Mouse (Mus musculus) forebrain, embryonic 11.5 days (tissue): ENCODE results near the gene Peli2. TPM values are rescaled to one million over a fixed set of nuclear protein-coding genes. Genes with fewer than 3 reads are reported as not detected.

ENCODE experiments used
- ATAC-seq: fragments of 200-750 bp; cut with Nextera tagmentation; replicated peaks from 2 replicates; pipeline ENCODE4 v1.8.0; 2017; ENCODE audit warnings: moderate TSS enrichment; ENCODE audit not compliant: low FRiP score
- DNase-seq: peaks from one replicate; pipeline ENCODE4 v3.0.0-alpha.2; 2017; ENCODE audit warnings: low spot score
- H3K27ac ChIP-seq: fragments of 300-500 bp; sonication (generic); 2 replicates; pipeline ENCODE4 v1.5.1; 2014; ENCODE audit warnings: low read depth, low read length
- H3K27me3 ChIP-seq: fragments of 300-500 bp; sonication (generic); 2 replicates; pipeline ENCODE4 v1.6.1; 2014; ENCODE audit warnings: mild to moderate bottlenecking, low read length, mixed read lengths; ENCODE audit not compliant: control insufficient read depth, insufficient read depth
- H3K36me3 ChIP-seq: fragments of 300-500 bp; sonication (generic); 2 replicates; pipeline ENCODE4 v1.6.1; 2014; ENCODE audit warnings: mild to moderate bottlenecking, low read length, moderate library complexity, mixed read lengths; ENCODE audit not compliant: control insufficient read depth, insufficient read depth
- H3K4me1 ChIP-seq: fragments of 300-500 bp; sonication (generic); replicated peaks from 2 replicates; pipeline ENCODE4 v1.6.1; 2014; ENCODE audit warnings: low read length, mixed read lengths; ENCODE audit not compliant: control insufficient read depth, insufficient read depth
- H3K4me2 ChIP-seq: fragments of 300-500 bp; sonication (generic); 2 replicates; pipeline ENCODE4 v1.6.1; 2014; ENCODE audit warnings: low read depth, mild to moderate bottlenecking, low read length, moderate library complexity, mixed read lengths; ENCODE audit not compliant: severe bottlenecking
- H3K4me3 ChIP-seq: fragments of 300-500 bp; sonication (generic); 2 replicates; pipeline ENCODE4 v1.5.1; 2014; ENCODE audit warnings: low read depth, low read length
- H3K9ac ChIP-seq: fragments of 300-500 bp; sonication (generic); 2 replicates; pipeline ENCODE4 v1.6.1; 2014; ENCODE audit warnings: low read length
- H3K9me3 ChIP-seq: fragments of 300-500 bp; sonication (generic); 2 replicates; pipeline ENCODE4 v1.6.1; 2016; ENCODE audit warnings: low read length, mixed read lengths; ENCODE audit not compliant: control insufficient read depth
- WGBS: fragments of 180-500 bp; shearing (Covaris S2); extraction: QIAGEN DNeasy Blood & Tissue Kit; methylation state at CpG from one replicate; pipeline ENCODE4 v1.1.7; 2014; 5-methylcytosine and 5-hydroxymethylcytosine counted together
- polyA plus RNA-seq: library from polyadenylated mRNA; unstranded; fragments of >200 nt; fragmentation: Nextera tagmentation; extraction: Ambion mirVana; gene quantifications from 2 replicates; pipeline ENCODE4 v1.2.1, GENCODE M21; 2014

Peli2 gene
- polyA plus RNA-seq, 1 experiment from 2014 or later: 8.6 TPM

GRCm38 (mm10) chr14:48151554-48151953 lies 30.9 kb downstream of the Peli2 start:
- no peaks in the 10 kb centered on the region for H3K9me3 ChIP-seq
- H3K4me2 ChIP-seq: no peak overlapping the region
- WGBS: 82% methylated on average over 2 of the region's 2 CpGs
- H3K9ac ChIP-seq: no peak overlapping the region
- H3K4me1 ChIP-seq: no peaks in the 10 kb centered on the region
- no peaks in the 10 kb centered on the region for H3K36me3 ChIP-seq
- no peaks in the 10 kb centered on the region for H3K27me3 ChIP-seq
- no peak for DNase-seq
- H3K27ac ChIP-seq: no peak overlapping the region
- no peak overlapping the region for H3K4me3 ChIP-seq
- no peak for ATAC-seq

- Histone ChIP-seq H3K9me3 (no peaks in the 10 kb centered on the region), H3K27me3 (no peaks in the 10 kb centered on the region), H3K36me3 (no peaks in the 10 kb centered on the region), H3K4me2 (no peak overlapping the region), H3K9ac (no peak overlapping the region), H3K4me3 (no peak overlapping the region), H3K27ac (no peak overlapping the region), H3K4me1 (no peaks in the 10 kb centered on the region)
- ATAC-seq: no peak
- no peak for DNase-seq
- 82% methylated on average over 2 of the region's 2 CpGs for WGBS
Observed at GRCm38 (mm10) chr14:48153064-48153463, 32.4 kb downstream of the Peli2 start.

- 85% methylated on average over 5 of the region's 5 CpGs for whole genome bisulfite sequencing
- Histone ChIP-seq H3K36me3 (no peaks in the 10 kb centered on the region), H3K4me3 (no peak overlapping the region), H3K4me1 (no peaks in the 10 kb centered on the region), H3K4me2 (no peak overlapping the region), H3K9me3 (no peaks in the 10 kb centered on the region), H3K9ac (no peak overlapping the region), H3K27me3 (no peaks in the 10 kb centered on the region), H3K27ac (no peak overlapping the region)
- DNase-seq: no peak
- no peak for ATAC-seq
Observed at GRCm38 (mm10) chr14:48153865-48154511, 33.4 kb downstream of the Peli2 start.

GRCm38 (mm10) chr14:48154641-48155040 lies 34.0 kb downstream of the Peli2 start:
- H3K27me3 ChIP-seq: no peaks in the 10 kb centered on the region
- no peak overlapping the region for H3K27ac ChIP-seq
- no peak overlapping the region for H3K4me2 ChIP-seq
- no peaks in the 10 kb centered on the region for H3K4me1 ChIP-seq
- DNase-seq: no peak
- WGBS: 89% methylated on average over 8 of the region's 8 CpGs
- no peaks in the 10 kb centered on the region for H3K9me3 ChIP-seq
- no peak overlapping the region for H3K9ac ChIP-seq
- no peak overlapping the region for H3K4me3 ChIP-seq
- H3K36me3 ChIP-seq: no peaks in the 10 kb centered on the region
- no peak for ATAC-seq

- H3K27ac ChIP-seq: no peak overlapping the region
- H3K9me3 ChIP-seq: no peaks in the 10 kb centered on the region
- ATAC-seq: no peak
- no peak overlapping the region for H3K9ac ChIP-seq
- H3K27me3 ChIP-seq: no peaks in the 10 kb centered on the region
- no peak for DNase-seq
- WGBS: 81% methylated on average over 13 of the region's 13 CpGs
- H3K4me3 ChIP-seq: no peak overlapping the region
- H3K4me2 ChIP-seq: no peak overlapping the region
- no peaks in the 10 kb centered on the region for H3K36me3 ChIP-seq
- H3K4me1 ChIP-seq: no peaks in the 10 kb centered on the region
Observed at GRCm38 (mm10) chr14:48155153-48155552, 34.5 kb downstream of the Peli2 start.

- 85% methylated on average over 3 of the region's 3 CpGs for WGBS
- no peak overlapping the region for H3K27ac ChIP-seq
- DNase-seq: no peak
Observed at GRCm38 (mm10) chr14:48157085-48157484, 36.5 kb downstream of the Peli2 start.

GRCm38 (mm10) chr14:48157835-48158234 lies 37.2 kb downstream of the Peli2 start:
- WGBS: 89% methylated on average over 8 of the region's 8 CpGs
- Histone ChIP-seq H3K9me3 (no peaks in the 10 kb centered on the region), H3K4me1 (no peaks in the 10 kb centered on the region), H3K4me2 (no peak overlapping the region), H3K27ac (no peak overlapping the region), H3K4me3 (no peak overlapping the region), H3K27me3 (no peaks in the 10 kb centered on the region), H3K9ac (no peak overlapping the region), H3K36me3 (no peaks in the 10 kb centered on the region; the same call in 1 of the 2 replicates)
- DNase-seq (no peak), ATAC-seq (no peak)

More at GRCm38 (mm10) chr14:48157085-48157484, 36.5 kb downstream of the Peli2 start:
- Histone ChIP-seq H3K9ac (no peak overlapping the region), H3K9me3 (no peaks in the 10 kb centered on the region), H3K4me1 (no peaks in the 10 kb centered on the region), H3K4me2 (no peak overlapping the region), H3K4me3 (no peak overlapping the region), H3K36me3 (no peaks in the 10 kb centered on the region; the same call in 1 of the 2 replicates), H3K27me3 (no peaks in the 10 kb centered on the region)
- ATAC-seq: no peak

GRCm38 (mm10) chr14:48159401-48159800 lies 38.8 kb downstream of the Peli2 start:
- Histone ChIP-seq H3K9ac (no peak overlapping the region), H3K9me3 (no peaks in the 10 kb centered on the region), H3K27ac (no peak overlapping the region), H3K27me3 (no peaks in the 10 kb centered on the region), H3K36me3 (no peaks in the 10 kb centered on the region; the same call in 1 of the 2 replicates), H3K4me1 (no peaks in the 10 kb centered on the region), H3K4me2 (no peak overlapping the region), H3K4me3 (no peak overlapping the region)
- 45% methylated on average over 3 of the region's 3 CpGs for WGBS
- no peak for ATAC-seq
- DNase-seq: no peak

- Histone ChIP-seq H3K9me3 (no peaks in the 10 kb centered on the region), H3K4me1 (no peaks in the 10 kb centered on the region), H3K9ac (no peak overlapping the region), H3K36me3 (no peaks in the 10 kb centered on the region; the same call in 1 of the 2 replicates), H3K4me3 (no peak overlapping the region), H3K27ac (no peak overlapping the region), H3K4me2 (no peak overlapping the region), H3K27me3 (no peaks in the 10 kb centered on the region)
- no peak for ATAC-seq
- 90% methylated on average over 14 of the region's 14 CpGs for WGBS
- no peak for DNase-seq
Observed at GRCm38 (mm10) chr14:48162446-48162845, 41.8 kb downstream of the Peli2 start.
